Mouse (Mus musculus) midbrain, embryonic 14.5 days (tissue): Measurements from ENCODE around the gene Pitx2. TPM values are rescaled to one million over a fixed set of nuclear protein-coding genes. Genes with fewer than 3 reads are reported as not detected.

Experiments
- ATAC-seq: fragments of 200-750 bp; cut with Nextera tagmentation; 2 replicates; pipeline ENCODE4 v1.8.0; 2017; ENCODE audit warnings: moderate number of reproducible peaks, moderate library complexity; ENCODE audit not compliant: low FRiP score, low TSS enrichment
- DNase-seq: peaks from one replicate; pipeline ENCODE4 v3.0.0-alpha.2; 2015
- H3K27ac ChIP-seq: fragments of 300-500 bp; sonication (generic); replicated peaks from 2 replicates; pipeline ENCODE4 v1.5.1; 2014; ENCODE audit warnings: mild to moderate bottlenecking, low read depth, low read length, moderate library complexity
- H3K27me3 ChIP-seq: fragments of 300-500 bp; sonication (generic); 2 replicates; pipeline ENCODE4 v1.6.1; 2014; ENCODE audit warnings: low read length, control low read depth, mixed read lengths; ENCODE audit not compliant: control insufficient read depth, insufficient read depth
- H3K36me3 ChIP-seq: fragments of 300-500 bp; sonication (generic); 2 replicates; pipeline ENCODE4 v1.6.1; 2014; ENCODE audit warnings: low read length, control low read depth; ENCODE audit not compliant: control insufficient read depth, insufficient read depth
- H3K4me1 ChIP-seq: fragments of 300-500 bp; sonication (generic); 2 replicates; pipeline ENCODE4 v1.6.1; 2014; ENCODE audit warnings: mild to moderate bottlenecking, antibody characterized with exemption, low read length, control low read depth; ENCODE audit not compliant: control insufficient read depth, insufficient read depth
- H3K4me2 ChIP-seq: fragments of 300-500 bp; sonication (generic); 2 replicates; pipeline ENCODE4 v1.6.1; 2014; ENCODE audit warnings: mild to moderate bottlenecking, low read length, moderate library complexity
- H3K4me3 ChIP-seq: fragments of 300-500 bp; sonication (generic); replicated peaks from 2 replicates; pipeline ENCODE4 v1.5.1; 2014; ENCODE audit warnings: low read depth, low read length
- H3K9ac ChIP-seq: fragments of 300-500 bp; sonication (generic); replicated peaks from 2 replicates; pipeline ENCODE4 v1.6.1; 2014; ENCODE audit warnings: mild to moderate bottlenecking, low read length, moderate library complexity
- H3K9me3 ChIP-seq: fragments of 300-500 bp; sonication (generic); 2 replicates; pipeline ENCODE4 v1.6.1; 2016; ENCODE audit warnings: low read length, control low read depth, mixed read lengths; ENCODE audit not compliant: control insufficient read depth
- WGBS: fragments of 180-500 bp; shearing (Covaris S2); extraction: QIAGEN DNeasy Blood & Tissue Kit; methylation state at CpG from one replicate; pipeline ENCODE4 v1.1.7; 2014; 5-methylcytosine and 5-hydroxymethylcytosine counted together
- polyA plus RNA-seq: library from polyadenylated mRNA; unstranded; fragments of >200 nt; fragmentation: Nextera tagmentation; extraction: Ambion mirVana; gene quantifications from 2 replicates; pipeline ENCODE4 v1.2.1, GENCODE M21; 2014

The Pitx2 gene
- polyA plus RNA-seq, 1 experiment from 2014 or later = 27.5 TPM

GRCm38 (mm10) chr3:129250997-129251396 is 51.3 kb downstream of the Pitx2 start:
- 85% methylated on average over 9 of the region's 9 CpGs for WGBS
- no peaks in the 10 kb centered on the region for H3K36me3 ChIP-seq
- H3K27ac ChIP-seq = no peak overlapping the region
- no peak overlapping the region for H3K9ac ChIP-seq
- H3K4me3 ChIP-seq = no peak overlapping the region
- H3K9me3 ChIP-seq = no peaks in the 10 kb centered on the region
- peak; percentile 58 for DNase-seq
- H3K27me3 ChIP-seq = no peaks in the 10 kb centered on the region
- no peaks in the 10 kb centered on the region for H3K4me1 ChIP-seq
- no peak for ATAC-seq
- H3K4me2 ChIP-seq = no peak overlapping the region

GRCm38 (mm10) chr3:129254246-129254645 is 54.6 kb downstream of the Pitx2 start:
- H3K4me1 ChIP-seq = no peaks in the 10 kb centered on the region
- H3K36me3 ChIP-seq = no peaks in the 10 kb centered on the region
- H3K4me3 ChIP-seq = no peak overlapping the region
- WGBS = 51% methylated on average over 10 of the region's 10 CpGs
- no peaks in the 10 kb centered on the region for H3K9me3 ChIP-seq
- no peak overlapping the region for H3K9ac ChIP-seq
- H3K27ac ChIP-seq = no peak overlapping the region
- ATAC-seq (no peak), DNase-seq (peak; percentile 31)
- H3K4me2 ChIP-seq = no peak overlapping the region
- no peaks in the 10 kb centered on the region for H3K27me3 ChIP-seq

GRCm38 (mm10) chr3:129256283-129256682 is 56.6 kb downstream of the Pitx2 start:
- H3K4me2 ChIP-seq = peak overlapping the region; percentile 39
- no peak overlapping the region; the same call in 1 of the 2 replicates for H3K9ac ChIP-seq
- 58% methylated on average over 19 of the region's 19 CpGs for WGBS
- H3K36me3 ChIP-seq = no peaks in the 10 kb centered on the region
- DNase-seq (peak; percentile 2), ATAC-seq (peak; percentile 40; the same call in 1 of the 2 replicates)
- H3K4me1 ChIP-seq = no peaks in the 10 kb centered on the region
- H3K4me3 ChIP-seq = peak overlapping the region; percentile 19
- H3K27me3 ChIP-seq = no peaks in the 10 kb centered on the region
- H3K9me3 ChIP-seq = no peaks in the 10 kb centered on the region
- no peak overlapping the region for H3K27ac ChIP-seq

- Histone ChIP-seq H3K9me3 (no peaks in the 10 kb centered on the region), H3K9ac (no peak overlapping the region), H3K4me3 (peak overlapping the region; percentile 19; the same call in 1 of the 2 replicates), H3K27me3 (no peaks in the 10 kb centered on the region), H3K4me1 (no peaks in the 10 kb centered on the region), H3K27ac (no peak overlapping the region), H3K4me2 (peak overlapping the region; percentile 39), H3K36me3 (no peaks in the 10 kb centered on the region)
- WGBS = 71% methylated on average over 8 of the region's 8 CpGs
- DNase-seq (peak; percentile 51), ATAC-seq (no peak)
These were observed 57.1 kb downstream of the Pitx2 start for GRCm38 (mm10) chr3:129256766-129257165.

GRCm38 (mm10) chr3:129258497-129258896 is 58.8 kb downstream of the Pitx2 start:
- no peaks in the 10 kb centered on the region for H3K36me3 ChIP-seq
- no peak overlapping the region for H3K4me3 ChIP-seq
- no peak overlapping the region for H3K4me2 ChIP-seq
- H3K27ac ChIP-seq = no peak overlapping the region
- H3K9ac ChIP-seq = no peak overlapping the region
- no peaks in the 10 kb centered on the region for H3K4me1 ChIP-seq
- DNase-seq (no peak), ATAC-seq (no peak)
- no peaks in the 10 kb centered on the region for H3K27me3 ChIP-seq
- no peaks in the 10 kb centered on the region for H3K9me3 ChIP-seq
- 85% methylated on average over 5 of the region's 5 CpGs for WGBS

Other genes with a start within 250 kb of the Pitx2 start
- 0.45 and 1.3 TPM in 2 replicates for gene Enpep, start 132.8 kb downstream of the Pitx2 start, polyA plus RNA-seq